Mouse (Mus musculus) left cerebral cortex, postnatal 25 days (tissue): ENCODE data around the gene Spg20. TPM values are rescaled to one million over a fixed set of nuclear protein-coding genes. Genes with fewer than 3 reads are reported as not detected.
A peak's percentile ranks its signal among the peaks of the same experiment; 100 is the strongest.

ENCODE experiments used
- DNase-seq, 2 experiments: peaks; one replicate each; pipeline ENCODE4 v3.0.0; 2022; ENCODE audit warnings: low spot score in 2 of 2, mixed read lengths in 1 of 2
- intact Hi-C: fragments of 180-260 bp; cut with DNase I; formaldehyde crosslinking; loops from one replicate; pipeline ENCODE4 v1.15.1; 2025
- microRNA-seq, 2 experiments: library from miRNA; unstranded; fragments of <30 nt; microRNA quantifications; one replicate each; pipeline ENCODE4 v1.2.0; 2022
- total RNA-seq, 2 experiments: library from RNA; stranded (reverse); gene quantifications; 2 replicates each; pipeline ENCODE4 v1.2.3; 2021

The Spg20 gene
- total RNA-seq, 2 experiments from 2014 or later = 25.2 to 31.6 TPM

- no peak for DNase-seq
- intact Hi-C loops = no loop called here
Observed at GRCm38 (mm10) chr3:55139837-55140236, 27.9 kb downstream of the Spg20 start.

- DNase-seq = no peak
- intact Hi-C loops = no loop called here
Observed at GRCm38 (mm10) chr3:55141401-55141800, 29.5 kb downstream of the Spg20 start.

- DNase-seq = no peak
- intact Hi-C loops = no loop called here
Observed at GRCm38 (mm10) chr3:55144916-55145315, 33.0 kb downstream of the Spg20 start.

- no peak for DNase-seq
Observed at GRCm38 (mm10) chr3:55146441-55146840, 34.5 kb downstream of the Spg20 start.

GRCm38 (mm10) chr3:55147156-55147555 lies 35.2 kb downstream of the Spg20 start:
- DNase-seq = no peak
- intact Hi-C loops = no loop called here

More at GRCm38 (mm10) chr3:55146441-55146840, 34.5 kb downstream of the Spg20 start:
- intact Hi-C loops = no loop called here

- intact Hi-C loops = no loop called here
- no peak for DNase-seq
Observed at GRCm38 (mm10) chr3:55148091-55148490, 36.2 kb downstream of the Spg20 start.

- intact Hi-C loops = loop anchor here (1.0 to 5.0 kb wide), 4 partner anchors 72 to 335 kb away; partner anchors contain the start of gene Dclk1
- peak; percentile 63 to 78 for DNase-seq
Observed at GRCm38 (mm10) chr3:55151656-55152433, 39.9 kb downstream of the Spg20 start.

- intact Hi-C loops = loop anchor here (1.0 to 5.0 kb wide), 4 partner anchors 73 to 336 kb away; partner anchors contain the start of gene Dclk1
- no peak for DNase-seq
Observed at GRCm38 (mm10) chr3:55152673-55153334, 40.9 kb downstream of the Spg20 start.

- DNase-seq = peak; percentile 39 to 87
- intact Hi-C loops = loop anchor here (5.0 kb wide), 1 partner anchor 337 kb away; no protein-coding TSS in a partner anchor
Observed at GRCm38 (mm10) chr3:55154163-55154562, 42.3 kb downstream of the Spg20 start.

GRCm38 (mm10) chr3:55157413-55157812 lies 45.5 kb downstream of the Spg20 start:
- no peak for DNase-seq
- intact Hi-C loops = no loop called here

- intact Hi-C loops = no loop called here
- DNase-seq = no peak
Observed at GRCm38 (mm10) chr3:55161144-55161543, 49.2 kb downstream of the Spg20 start.

GRCm38 (mm10) chr3:55163510-55163909 lies 51.6 kb downstream of the Spg20 start:
- intact Hi-C loops = no loop called here
- DNase-seq = no peak

GRCm38 (mm10) chr3:55172478-55172877 lies 60.6 kb downstream of the Spg20 start:
- DNase-seq = no peak
- intact Hi-C loops = no loop called here

GRCm38 (mm10) chr3:55177271-55177670 lies 65.4 kb downstream of the Spg20 start:
- DNase-seq = no peak
- intact Hi-C loops = no loop called here

- no peak for DNase-seq
Observed at GRCm38 (mm10) chr3:55181766-55182165, 69.9 kb downstream of the Spg20 start, which contains the start of gene Sohlh2. TSS of gene Sohlh2 (plus strand) at chr3:55182028.

More at GRCm38 (mm10) chr3:55181766-55182165, 69.9 kb downstream of the Spg20 start, which contains the start of gene Sohlh2:
- intact Hi-C loops = no loop called here

Small RNA genes within 50 kb of the gene (microRNA-seq; reads per million reads assigned to microRNA genes)
- 0 reads per million in 2 experiments for gene Gm22029

Other genes with a start within 250 kb of the Spg20 start
- 10 to 100 TPM; 31.5 to 32.0 TPM for gene Sertm1, start 196.2 kb upstream of the Spg20 start, total RNA-seq
- gene Ccna1, start 56.6 kb upstream of the Spg20 start, total RNA-seq = 1 to 10 TPM; 1.7 to 2.0 TPM
- gene Ccdc169, start 25.2 kb downstream of the Spg20 start, total RNA-seq = under 1 TPM in 1 of 2 experiments, not detected in 1; 0.23 TPM
- not detected for gene Sohlh2, start 69.9 kb downstream of the Spg20 start, total RNA-seq
- 1,000 to 10,000 TPM; 1,039 to 1,049 TPM for gene Dclk1, start 130.3 kb downstream of the Spg20 start, total RNA-seq